Mouse (Mus musculus) midbrain, postnatal 0 days (tissue): Measurements from ENCODE around the gene Cul4a. TPM values are rescaled to one million over a fixed set of nuclear protein-coding genes. Genes with fewer than 3 reads are reported as not detected.

Experiments
- ATAC-seq: fragments of 200-750 bp; cut with Nextera tagmentation; 2 replicates; pipeline ENCODE4 v1.8.0; 2017; ENCODE audit warnings: moderate number of reproducible peaks, mild to moderate bottlenecking, moderate TSS enrichment, moderate library complexity; ENCODE audit not compliant: low FRiP score
- DNase-seq: peaks from one replicate; pipeline ENCODE4 v3.0.0-alpha.2; 2015; ENCODE audit warnings: low spot score
- H3K27ac ChIP-seq: fragments of 300-500 bp; sonication (generic); 2 replicates; pipeline ENCODE4 v1.5.1; 2014; ENCODE audit warnings: low read depth, mild to moderate bottlenecking, low read length, mixed read lengths
- H3K27me3 ChIP-seq: fragments of 300-500 bp; sonication (generic); 2 replicates; pipeline ENCODE4 v1.6.1; 2014; ENCODE audit warnings: low read length, control low read depth, mixed read lengths; ENCODE audit not compliant: insufficient read depth
- H3K36me3 ChIP-seq: fragments of 300-500 bp; sonication (generic); 2 replicates; pipeline ENCODE4 v1.6.1; 2014; ENCODE audit warnings: low read length, control low read depth, mixed read lengths; ENCODE audit not compliant: insufficient read depth
- H3K4me1 ChIP-seq: fragments of 300-500 bp; sonication (generic); 2 replicates; pipeline ENCODE4 v1.6.1; 2014; ENCODE audit warnings: mild to moderate bottlenecking, control low read depth, antibody characterized with exemption, low read length, mixed read lengths; ENCODE audit not compliant: insufficient read depth
- H3K4me2 ChIP-seq: fragments of 300-500 bp; sonication (generic); 2 replicates; pipeline ENCODE4 v1.6.1; 2014; ENCODE audit warnings: low read depth, mild to moderate bottlenecking, low read length, mixed read lengths; ENCODE audit not compliant: poor library complexity, severe bottlenecking
- H3K4me3 ChIP-seq: fragments of 300-500 bp; sonication (generic); 2 replicates; pipeline ENCODE4 v1.5.1; 2014; ENCODE audit warnings: low read depth, mild to moderate bottlenecking, low read length, moderate library complexity
- H3K9ac ChIP-seq: fragments of 300-500 bp; sonication (generic); replicated peaks from 2 replicates; pipeline ENCODE4 v1.6.1; 2014; ENCODE audit warnings: mild to moderate bottlenecking, low read length, moderate library complexity, mixed read lengths; ENCODE audit not compliant: poor library complexity, severe bottlenecking
- H3K9me3 ChIP-seq: fragments of 300-500 bp; sonication (generic); 2 replicates; pipeline ENCODE4 v1.6.1; 2016; ENCODE audit warnings: low read length, control low read depth
- CTCF ChIP-seq: IDR thresholded peaks from 2 replicates; pipeline ENCODE4 v1.5.1; 2016; ENCODE audit warnings: antibody characterized with exemption, mild to moderate bottlenecking
- WGBS: fragments of 180-500 bp; shearing (Covaris S2); extraction: QIAGEN DNeasy Blood & Tissue Kit; methylation state at CpG from one replicate; pipeline ENCODE4 v1.1.7; 2014; 5-methylcytosine and 5-hydroxymethylcytosine counted together
- microRNA counts: library from miRNA; unstranded; fragments of <30 nt; microRNA quantifications from one replicate; lab custom pipeline; 2015
- microRNA-seq: library from miRNA; unstranded; fragments of <30 nt; microRNA quantifications from one replicate; pipeline ENCODE4, GENCODE M21; 2016; ENCODE audit warnings: borderline number of aligned reads
- polyA plus RNA-seq: library from polyadenylated mRNA; unstranded; fragments of >200 nt; fragmentation: Nextera tagmentation; extraction: Ambion mirVana; gene quantifications from 2 replicates; pipeline ENCODE4 v1.2.1, GENCODE M21; 2015
- total RNA-seq: library from RNA; depleted of rRNA; stranded (reverse); fragments of >200 nt; gene quantifications from 2 replicates; pipeline ENCODE4 v1.2.3, GENCODE M21; 2014; rRNA removed

The Cul4a gene
- total and polyA plus RNA-seq, 2 experiments from 2014 or later: 59.3 to 100 TPM

DNA sequence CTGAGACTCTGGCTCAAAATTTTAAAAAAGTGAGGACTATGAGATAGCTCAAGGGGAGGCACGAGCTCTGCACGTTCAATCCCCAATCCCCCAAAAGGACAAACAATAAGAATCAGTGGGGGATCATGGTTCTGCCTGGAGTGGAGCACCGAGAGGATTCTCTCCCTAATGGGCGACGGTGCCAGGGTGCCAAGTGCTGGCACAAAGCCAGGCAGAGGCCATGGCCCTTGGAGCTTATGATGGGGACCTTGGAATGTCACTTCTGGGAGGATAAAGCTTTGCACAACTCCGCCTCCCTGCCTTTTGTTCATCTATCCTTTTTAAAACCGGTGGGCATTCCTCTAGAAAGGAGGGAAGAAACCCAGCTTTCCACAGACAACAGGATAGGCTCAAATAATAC, 82.2 kb downstream of the Cul4a start:
- Histone ChIP-seq H3K4me2 (no peak overlapping the region), H3K27me3 (no peaks in the 10 kb centered on the region), H3K9me3 (no peaks in the 10 kb centered on the region), H3K4me1 (no peaks in the 10 kb centered on the region), H3K4me3 (no peak overlapping the region), H3K36me3 (no peaks in the 10 kb centered on the region), H3K9ac (0 out of 2 replicates have a peak overlapping the region, but pooled peaks have one; percentile 19), H3K27ac (no peak overlapping the region)
- TF ChIP-seq CTCF: no peak
- no peak for ATAC-seq
- DNase-seq: no peak
- 43% methylated on average over 7 of the region's 7 CpGs for WGBS

DNA sequence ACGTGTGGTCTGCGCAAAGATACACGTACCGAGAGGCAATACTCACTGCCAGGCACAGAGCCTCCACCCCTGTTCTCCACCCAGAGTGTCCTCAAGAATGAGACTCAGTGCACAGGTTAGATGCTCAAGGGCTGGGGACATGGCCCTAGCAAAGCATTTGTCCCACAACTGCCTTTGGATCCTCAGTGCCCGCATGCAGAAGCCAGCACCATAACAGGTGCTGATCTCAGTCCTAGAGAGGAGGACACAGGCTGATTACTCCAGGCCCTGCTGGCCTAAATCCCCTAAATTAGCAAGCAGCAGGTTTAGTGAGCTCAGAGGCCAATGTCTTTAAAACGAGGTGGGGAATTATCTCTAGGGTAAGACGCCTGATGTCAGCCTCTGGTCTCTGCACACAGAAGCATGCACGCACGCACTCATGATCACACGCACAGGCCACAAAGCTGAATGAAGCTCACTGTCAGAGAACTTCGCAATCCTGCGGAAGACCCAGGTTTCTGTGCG, 82.7 kb downstream of the Cul4a start:
- no peaks in the 10 kb centered on the region for H3K4me1 ChIP-seq
- no peaks in the 10 kb centered on the region for H3K27me3 ChIP-seq
- no peak overlapping the region for H3K9ac ChIP-seq
- H3K9me3 ChIP-seq: no peaks in the 10 kb centered on the region
- 85% methylated on average over 13 of the region's 13 CpGs for WGBS
- DNase-seq: no peak
- H3K4me2 ChIP-seq: no peak overlapping the region
- H3K27ac ChIP-seq: no peak overlapping the region
- TF ChIP-seq CTCF: no peak
- H3K4me3 ChIP-seq: no peak overlapping the region
- no peaks in the 10 kb centered on the region for H3K36me3 ChIP-seq
- no peak for ATAC-seq

DNA sequence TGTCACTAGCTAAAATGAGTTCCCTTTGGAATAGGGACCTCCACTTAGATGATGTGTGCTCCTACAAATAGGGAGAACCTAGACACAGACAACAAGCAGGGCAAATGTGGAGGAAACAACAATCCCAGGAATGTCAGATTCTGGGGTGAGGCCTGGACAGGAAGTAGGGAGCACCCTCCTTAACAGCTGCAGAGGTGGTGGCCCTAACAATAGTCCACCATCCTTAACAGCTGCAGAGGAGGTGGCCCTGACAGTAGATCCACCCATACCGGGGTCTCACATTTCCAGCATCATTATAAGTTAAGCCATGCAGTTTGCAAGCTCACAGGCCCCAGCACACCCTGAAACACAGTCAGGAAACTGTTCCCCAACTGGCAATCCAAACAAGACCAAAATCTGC, 83.4 kb downstream of the Cul4a start:
- Histone ChIP-seq H3K4me3 (no peak overlapping the region), H3K4me1 (no peaks in the 10 kb centered on the region), H3K9me3 (no peaks in the 10 kb centered on the region), H3K36me3 (no peaks in the 10 kb centered on the region), H3K27ac (no peak overlapping the region), H3K27me3 (no peaks in the 10 kb centered on the region), H3K9ac (no peak overlapping the region), H3K4me2 (no peak overlapping the region)
- TF ChIP-seq CTCF: no peak
- ATAC-seq: no peak
- DNase-seq: no peak
- WGBS: 91% methylated on average over 1 of the region's 1 CpGs

DNA sequence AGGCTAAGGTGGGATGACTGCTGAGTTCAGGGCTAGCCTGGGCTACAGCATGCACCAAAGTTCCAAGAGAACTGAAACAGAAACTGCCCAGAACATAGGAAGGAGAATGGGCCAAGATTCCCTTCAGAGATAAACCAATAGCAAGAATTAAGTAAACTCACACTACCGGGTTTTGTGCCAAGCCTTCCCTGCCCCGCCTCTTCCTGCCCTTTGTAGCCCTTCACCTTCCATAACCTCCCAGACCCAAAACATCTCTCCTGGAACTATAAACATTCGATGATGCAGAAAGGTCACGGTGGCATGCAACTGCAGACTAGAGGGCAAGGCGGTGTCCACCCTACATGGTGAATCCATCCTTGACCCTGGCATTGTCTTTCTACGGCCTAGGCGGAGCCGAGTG, 84.8 kb downstream of the Cul4a start:
- Histone ChIP-seq H3K27ac (no peak overlapping the region), H3K9me3 (no peaks in the 10 kb centered on the region), H3K4me1 (no peaks in the 10 kb centered on the region), H3K4me2 (no peak overlapping the region), H3K9ac (no peak overlapping the region), H3K27me3 (no peaks in the 10 kb centered on the region), H3K4me3 (no peak overlapping the region), H3K36me3 (no peaks in the 10 kb centered on the region)
- 88% methylated on average over 8 of the region's 8 CpGs for WGBS
- DNase-seq (no peak), ATAC-seq (no peak)
- TF ChIP-seq CTCF: no peak

DNA sequence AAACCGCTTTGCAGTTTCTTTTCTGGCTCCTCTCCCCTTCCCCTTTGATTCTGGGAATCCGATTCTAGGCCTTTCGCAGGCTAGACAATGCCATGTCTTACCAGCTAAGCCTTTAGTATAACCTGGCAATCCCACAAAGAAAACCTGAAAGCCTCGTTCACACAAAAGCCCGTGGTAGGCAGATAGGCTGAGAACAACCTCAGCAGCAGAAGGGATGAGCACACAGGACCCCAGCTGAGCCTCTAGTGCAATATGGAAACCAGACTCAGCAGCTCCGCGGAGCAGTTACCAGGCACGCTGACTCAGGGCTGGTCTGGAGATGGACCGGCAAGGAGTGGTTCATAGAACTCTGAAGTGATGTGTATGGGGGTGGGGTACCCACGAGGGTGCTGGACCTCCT, 89.4 kb downstream of the Cul4a start:
- H3K4me1 ChIP-seq: no peaks in the 10 kb centered on the region; the same call in 1 of the 2 replicates
- no peaks in the 10 kb centered on the region for H3K36me3 ChIP-seq
- 0 out of 2 replicates have a peak overlapping the region, but pooled peaks have one; percentile 4 for H3K27ac ChIP-seq
- no peak overlapping the region for H3K9ac ChIP-seq
- H3K4me2 ChIP-seq: no peak overlapping the region
- DNase-seq: peak; percentile 30
- H3K9me3 ChIP-seq: no peaks in the 10 kb centered on the region
- ATAC-seq: 0 out of 2 replicates have a peak, but pooled peaks have one; percentile 10
- H3K4me3 ChIP-seq: no peak overlapping the region
- no peak for TF ChIP-seq CTCF
- H3K27me3 ChIP-seq: no peaks in the 10 kb centered on the region
- WGBS: 13% methylated on average over 10 of the region's 10 CpGs

DNA sequence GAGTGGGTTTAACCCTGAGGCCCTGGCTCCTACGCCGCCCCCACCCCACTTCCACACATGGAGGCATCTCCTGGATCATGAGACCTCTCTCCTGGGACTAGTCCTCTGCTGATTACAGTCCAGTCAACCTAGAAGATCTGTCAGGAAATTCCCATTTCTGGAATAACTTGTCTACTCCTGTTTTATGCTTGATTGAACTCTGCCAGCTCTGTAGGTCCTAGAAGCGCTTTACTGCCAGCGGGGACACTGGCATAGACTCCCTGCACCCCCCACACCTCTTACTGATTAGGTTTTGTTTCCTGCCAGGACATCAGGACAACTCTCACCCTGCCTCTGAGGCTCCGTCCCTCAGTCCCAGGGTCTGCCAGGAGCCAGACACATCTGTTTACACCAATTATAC, 92.1 kb downstream of the Cul4a start:
- Histone ChIP-seq H3K9ac (no peak overlapping the region), H3K4me1 (no peaks in the 10 kb centered on the region; the same call in 1 of the 2 replicates), H3K36me3 (no peaks in the 10 kb centered on the region), H3K27me3 (peaks cover 7% of the 10 kb centered on the region), H3K9me3 (no peaks in the 10 kb centered on the region), H3K27ac (no peak overlapping the region), H3K4me3 (no peak overlapping the region), H3K4me2 (no peak overlapping the region)
- WGBS: 94% methylated on average over 5 of the region's 5 CpGs
- no peak for DNase-seq
- no peak for ATAC-seq
- no peak for TF ChIP-seq CTCF

MicroRNAs encoded within 50 kb of the gene (microRNA counts, 519-probe panel; counts per million panel counts)
- 528 counts per million, percentile 58 among the panel's probes with 10 or more counts for microRNA mmu-miR-1968 (lab: Ali Mortazavi, UCI)

Small RNA genes within 50 kb of the gene (microRNA-seq; reads per million reads assigned to microRNA genes)
- gene Mir1968 (23.8 reads per million, percentile 30 among the genes with 10 or more reads in this experiment), gene Mir7065 (not detected)

Other genes with a start within 250 kb of the Cul4a start
- gene Mcf2l, start 231.8 kb upstream of the Cul4a start, total RNA-seq: 391 and 405 TPM in 2 replicates
- gene Mcf2l, start 231.8 kb upstream of the Cul4a start, polyA plus RNA-seq: 130 and 136 TPM in 2 replicates
- gene F7, start 79.6 kb upstream of the Cul4a start, total RNA-seq: not detected in 2 replicates
- 0.07 and 0.09 TPM in 2 replicates for gene F7, start 79.6 kb upstream of the Cul4a start, polyA plus RNA-seq
- gene F10, start 68.3 kb upstream of the Cul4a start, total RNA-seq: 0.33 TPM in 1 of 2 replicates, not detected in the other
- gene F10, start 68.3 kb upstream of the Cul4a start, polyA plus RNA-seq: 0.21 TPM in 1 of 2 replicates, not detected in the other
- gene Proz, start 44.7 kb upstream of the Cul4a start, total RNA-seq: not detected in 2 replicates
- gene Proz, start 44.7 kb upstream of the Cul4a start, polyA plus RNA-seq: 0.80 and 0.89 TPM in 2 replicates
- gene Pcid2, start 162 bp upstream of the Cul4a start, total RNA-seq: 32.2 and 32.7 TPM in 2 replicates
- gene Pcid2, start 162 bp upstream of the Cul4a start, polyA plus RNA-seq: 26.8 and 29.0 TPM in 2 replicates
- 273 and 322 TPM in 2 replicates for gene Lamp1, start 53.5 kb downstream of the Cul4a start, total RNA-seq
- gene Lamp1, start 53.5 kb downstream of the Cul4a start, polyA plus RNA-seq: 358 and 371 TPM in 2 replicates
- gene Grtp1, start 95.0 kb downstream of the Cul4a start, total RNA-seq: 7.9 and 10.1 TPM in 2 replicates
- 18.9 and 19.9 TPM in 2 replicates for gene Grtp1, start 95.0 kb downstream of the Cul4a start, polyA plus RNA-seq
- gene Adprhl1, start 148.5 kb downstream of the Cul4a start, total RNA-seq: 0.09 and 0.16 TPM in 2 replicates
- gene Adprhl1, start 148.5 kb downstream of the Cul4a start, polyA plus RNA-seq: 0.28 and 0.41 TPM in 2 replicates
- 32.7 and 38.9 TPM in 2 replicates for gene Dcun1d2, start 182.5 kb downstream of the Cul4a start, total RNA-seq
- 24.4 and 28.3 TPM in 2 replicates for gene Dcun1d2, start 182.5 kb downstream of the Cul4a start, polyA plus RNA-seq
- 23.5 and 31.9 TPM in 2 replicates for gene Tmco3, start 182.6 kb downstream of the Cul4a start, total RNA-seq
- 28.9 and 31.4 TPM in 2 replicates for gene Tmco3, start 182.6 kb downstream of the Cul4a start, polyA plus RNA-seq
- gene Tfdp1, start 233.1 kb downstream of the Cul4a start, total RNA-seq: 58.6 and 59.6 TPM in 2 replicates
- gene Tfdp1, start 233.1 kb downstream of the Cul4a start, polyA plus RNA-seq: 72.4 and 75.4 TPM in 2 replicates